Mouse (Mus musculus): ENCODE results near the gene Nrros.

- no peak for TF ChIP-seq CTCF (IDR thresholded peaks at IDR 0.05; ENCODE audit: control insufficient read depth, insufficient read depth, low read length)
- TF ChIP-seq POLR2A (IDR thresholded peaks at IDR 0.05; ENCODE audit: borderline replicate concordance, control insufficient read depth, low read depth, low read length), result no peak
Observed at GRCm38 (mm10) chr16:32189109-32189508, 23.7 kb upstream of the Nrros start.

All from bone marrow, adult 2 months (tissue).